Mouse (Mus musculus) B cell, adult (primary cell): ENCODE data around the gene Id3. TPM values are rescaled to one million over a fixed set of nuclear protein-coding genes. Genes with fewer than 3 reads are reported as not detected.

ENCODE experiments used
- total RNA-seq: library from RNA; stranded (reverse); gene quantifications from 4 replicates; pipeline ENCODE4 v1.2.4, GENCODE M21; 2023; ENCODE audit not compliant: inconsistent age

Id3 gene
- 31.6 to 47.3 TPM (median 36.7 TPM) in 4 replicates for total RNA-seq

GRCm38 (mm10) chr4:136143193-136143976 lies at the start of gene Id3:
Gene Id3 (plus strand): TSS chr4:136143497.

GRCm38 (mm10) chr4:136172011-136172541 lies 28.8 kb downstream of the Id3 start, which contains the start of gene E2f2:
Gene E2f2 (plus strand): TSS chr4:136172394.

Other genes with a start within 250 kb of the Id3 start
- 176 to 190 TPM (median 188 TPM) in 4 replicates for gene Cnr2, start 248.1 kb upstream of the Id3 start, total RNA-seq
- 164 to 200 TPM (median 175 TPM) in 4 replicates for gene Fuca1, start 222.8 kb upstream of the Id3 start, total RNA-seq
- gene Hmgcl, start 197.0 kb upstream of the Id3 start, total RNA-seq = 24.4 to 35.4 TPM (median 29.7 TPM) in 4 replicates
- 7.4 to 11.9 TPM (median 8.9 TPM) in 4 replicates for gene Gale, start 179.8 kb upstream of the Id3 start, total RNA-seq
- 98.8 to 111 TPM (median 104 TPM) in 4 replicates for gene Lypla2, start 170.9 kb upstream of the Id3 start, total RNA-seq
- gene Pithd1, start 156.2 kb upstream of the Id3 start, total RNA-seq = 33.1 to 38.4 TPM (median 36.6 TPM) in 4 replicates
- gene Eloa, start 121.7 kb upstream of the Id3 start, total RNA-seq = 40.5 to 41.9 TPM (median 41.1 TPM) in 4 replicates
- 767 to 937 TPM (median 907 TPM) in 4 replicates for gene Rpl11, start 90.1 kb upstream of the Id3 start, total RNA-seq
- gene E2f2, start 28.9 kb downstream of the Id3 start, total RNA-seq = 23.1 to 35.9 TPM (median 31.1 TPM) in 4 replicates
- gene Asap3, start 62.9 kb downstream of the Id3 start, total RNA-seq = 0.39 to 0.83 TPM (median 0.53 TPM) in 4 replicates
- 3.5 to 7.2 TPM (median 5.3 TPM) in 4 replicates for gene Tcea3, start 104.2 kb downstream of the Id3 start, total RNA-seq
- gene Zfp46, start 141.2 kb downstream of the Id3 start, total RNA-seq = 10.0 to 10.4 TPM (median 10.3 TPM) in 4 replicates
- 118 to 126 TPM (median 122 TPM) in 4 replicates for gene Hnrnpr, start 167.4 kb downstream of the Id3 start, total RNA-seq